Mouse (Mus musculus) liver, adult 2 months (tissue): ENCODE measurements at regions not wholly inside any gene's neighbourhood (a gene's known extent, or its start where the extent isn't known, plus 50 kb on each side); places are given as distances from the start of the nearest gene placed in this dataset.

Experiments
- CTCF ChIP-seq: fragments of 200-500 bp; IDR thresholded peaks from 2 replicates; pipeline ENCODE4 v1.5.1; 2011; ENCODE audit warnings: low read depth, low read length, control low read depth
- POLR2A ChIP-seq: fragments of 200-500 bp; IDR thresholded peaks from 2 replicates; pipeline ENCODE4 v1.6.1; 2011; ENCODE audit warnings: low read length, control low read depth; ENCODE audit not compliant: insufficient read depth; ENCODE audit errors: extremely low read depth

GRCm38 (mm10) chr1:164538304-164539043 lies 80.3 kb upstream of the Atp1b1 start:
- TF ChIP-seq CTCF (no peak), POLR2A (no peak)
